In the genomic region with DNA sequence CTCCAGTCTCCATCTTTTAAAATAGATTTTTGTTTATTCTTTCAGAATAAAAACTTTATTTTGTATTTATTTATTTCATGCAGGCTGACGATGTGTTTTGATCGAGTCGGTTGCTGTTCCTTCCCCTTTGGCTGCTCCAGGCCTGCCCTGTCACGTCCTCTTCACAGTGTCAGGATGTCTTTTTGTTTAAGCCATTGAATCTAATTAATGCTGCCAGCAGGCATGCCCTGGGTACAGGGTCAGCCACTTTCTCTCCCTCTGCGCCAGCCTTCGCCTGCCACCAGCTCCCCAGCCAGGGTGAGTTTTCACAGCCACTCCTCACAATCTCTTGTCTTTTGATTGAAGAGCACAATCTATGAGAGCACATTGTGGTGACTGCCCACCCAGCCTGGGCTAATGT, we compare ENCODE assay signal across 15 mouse cellular contexts. TPM values are rescaled to one million over a fixed set of nuclear protein-coding genes. Genes with fewer than 3 reads are reported as not detected.
DNase-seq lines count a peak whose midpoint lies in the region; ATAC-seq lines count a peak whose summit lies in the region.
"Had no signal": no experiment of that assay in that cellular context is flagged by ENCODE, and none has a peak within 500 bp of the region (broad histone marks: within the 10 kb centered on the region; RNA-seq: fewer than 3 reads in every experiment).

No protein-coding gene starts in this region.

- no peak overlapping the region for H3K4me2 ChIP-seq in forebrain, embryonic 15.5 days (replicated peaks)
- no peak overlapping the region for H3K4me2 ChIP-seq in forebrain, embryonic 14.5 days (ENCODE audit: low read length)
- no peak overlapping the region for H3K4me2 ChIP-seq in hindbrain, embryonic 12.5 days (replicated peaks)
- H3K4me2 ChIP-seq in midbrain, embryonic 13.5 days (replicated peaks), result no peak overlapping the region
- H3K4me2 ChIP-seq: embryonic facial prominence, embryonic 12.5 days; heart, embryonic 12.5 days had no signal

- H3K9me3 ChIP-seq in forebrain, embryonic 15.5 days, result no peaks in the 10 kb centered on the region
- no peaks in the 10 kb centered on the region for H3K9me3 ChIP-seq in forebrain, embryonic 14.5 days (replicated peaks; ENCODE audit: control insufficient read depth, low read length)
- no peaks in the 10 kb centered on the region for H3K9me3 ChIP-seq in hindbrain, embryonic 12.5 days (replicated peaks)
- H3K9me3 ChIP-seq in hindbrain, embryonic 10.5 days, result no peaks in the 10 kb centered on the region
- H3K9me3 ChIP-seq in midbrain, embryonic 13.5 days, result no peaks in the 10 kb centered on the region
- H3K9me3 ChIP-seq in midbrain, embryonic 10.5 days (replicated peaks), result no peaks in the 10 kb centered on the region
- H3K9me3 ChIP-seq: embryonic facial prominence, embryonic 12.5 days; heart, embryonic 12.5 days had no signal

- H3K27me3 ChIP-seq in forebrain, embryonic 15.5 days, result no peaks in the 10 kb centered on the region
- no peaks in the 10 kb centered on the region for H3K27me3 ChIP-seq in forebrain, embryonic 14.5 days (replicated peaks; ENCODE audit: control insufficient read depth, insufficient read depth, low read length)
- H3K27me3 ChIP-seq in hindbrain, embryonic 12.5 days, result no peaks in the 10 kb centered on the region
- H3K27me3 ChIP-seq in hindbrain, embryonic 10.5 days (ENCODE audit: insufficient read depth, poor library complexity, severe bottlenecking), result no peaks in the 10 kb centered on the region
- H3K27me3 ChIP-seq in midbrain, embryonic 13.5 days, result no peaks in the 10 kb centered on the region
- H3K27me3 ChIP-seq in midbrain, embryonic 10.5 days (ENCODE audit: low read depth, poor library complexity, severe bottlenecking), result no peaks in the 10 kb centered on the region
- H3K27me3 ChIP-seq: embryonic facial prominence, embryonic 12.5 days; heart, embryonic 12.5 days had no signal

- H3K4me1 ChIP-seq in forebrain, embryonic 15.5 days, result no peaks in the 10 kb centered on the region
- H3K4me1 ChIP-seq in forebrain, embryonic 14.5 days (ENCODE audit: control insufficient read depth, insufficient read depth, low read length), result no peaks in the 10 kb centered on the region
- peaks cover 4% of the 10 kb centered on the region; the same call in 1 of the 2 replicates for H3K4me1 ChIP-seq in hindbrain, embryonic 12.5 days
- H3K4me1 ChIP-seq in hindbrain, embryonic 10.5 days (replicated peaks), result peaks cover 6% of the 10 kb centered on the region; the same call in 1 of the 2 replicates
- 0 out of 2 replicates have a peak, but pooled peaks cover 5% of the 10 kb centered on the region for H3K4me1 ChIP-seq in midbrain, embryonic 13.5 days (replicated peaks)
- no peaks in the 10 kb centered on the region for H3K4me1 ChIP-seq in midbrain, embryonic 10.5 days
- H3K4me1 ChIP-seq: embryonic facial prominence, embryonic 12.5 days; heart, embryonic 12.5 days had no signal

- no peak overlapping the region for H3K4me3 ChIP-seq in forebrain, embryonic 15.5 days
- H3K4me3 ChIP-seq in forebrain, embryonic 14.5 days (ENCODE audit: low read depth, low read length), result no peak overlapping the region
- H3K4me3 ChIP-seq in hindbrain, embryonic 12.5 days, result no peak overlapping the region
- no peak overlapping the region for H3K4me3 ChIP-seq in hindbrain, embryonic 10.5 days
- H3K4me3 ChIP-seq in midbrain, embryonic 13.5 days (replicated peaks), result no peak overlapping the region
- no peak overlapping the region for H3K4me3 ChIP-seq in midbrain, embryonic 10.5 days
- H3K4me3 ChIP-seq: embryonic facial prominence, embryonic 12.5 days; heart, embryonic 12.5 days had no signal

- no peaks in the 10 kb centered on the region for H3K36me3 ChIP-seq in forebrain, embryonic 15.5 days
- H3K36me3 ChIP-seq in forebrain, embryonic 14.5 days (ENCODE audit: control insufficient read depth, insufficient read depth, low read length), result no peaks in the 10 kb centered on the region
- no peaks in the 10 kb centered on the region for H3K36me3 ChIP-seq in hindbrain, embryonic 12.5 days
- no peaks in the 10 kb centered on the region for H3K36me3 ChIP-seq in hindbrain, embryonic 10.5 days
- no peaks in the 10 kb centered on the region for H3K36me3 ChIP-seq in midbrain, embryonic 13.5 days
- no peaks in the 10 kb centered on the region for H3K36me3 ChIP-seq in midbrain, embryonic 10.5 days
- H3K36me3 ChIP-seq: embryonic facial prominence, embryonic 12.5 days; heart, embryonic 12.5 days had no signal

- 0 out of 2 replicates have a peak, but pooled peaks have one; percentile 53 for ATAC-seq in forebrain, embryonic 15.5 days (replicated peaks)
- no peak for ATAC-seq in forebrain, embryonic 14.5 days
- ATAC-seq in hindbrain, embryonic 12.5 days (ENCODE audit: low FRiP score), result peak; percentile 40; the same call in 1 of the 2 replicates
- ATAC-seq in midbrain, embryonic 13.5 days, result peak; percentile 9; the same call in 1 of the 2 replicates
- 0 out of 2 replicates have a peak, but pooled peaks have one; percentile 46 for ATAC-seq in erythroid progenitor cell, adult 5-6 weeks (replicated peaks; ENCODE audit: low FRiP score, poor library complexity, severe bottlenecking)
- ATAC-seq: hindbrain, embryonic 16.5 days; inflammation-experienced regulatory T-cells, adult 6 months had no signal

- DNase-seq in forebrain, embryonic 14.5 days (ENCODE audit: low spot score), result no peak
- DNase-seq in hindbrain, embryonic 10.5 days (ENCODE audit: low spot score), result no peak
- no peak for DNase-seq in midbrain, embryonic 10.5 days (ENCODE audit: low spot score)
- DNase-seq: adrenal gland, postnatal 10 days; cerebellum, adult 11-12 months; cerebellum, adult 9-10 months; cerebellum, postnatal 25 days had no signal

- no peak overlapping the region for H3K9ac ChIP-seq in forebrain, embryonic 15.5 days (replicated peaks)
- no peak overlapping the region for H3K9ac ChIP-seq in forebrain, embryonic 14.5 days (ENCODE audit: low read length)
- H3K9ac ChIP-seq in hindbrain, embryonic 12.5 days, result no peak overlapping the region
- no peak overlapping the region for H3K9ac ChIP-seq in midbrain, embryonic 13.5 days (replicated peaks)
- H3K9ac ChIP-seq: embryonic facial prominence, embryonic 12.5 days; heart, embryonic 12.5 days had no signal

- WGBS in forebrain, embryonic 15.5 days, result 33% methylated on average over 6 of the region's 6 CpGs
- WGBS in forebrain, embryonic 14.5 days, result 37% methylated on average over 6 of the region's 6 CpGs
- WGBS in hindbrain, embryonic 12.5 days, result 58% methylated on average over 6 of the region's 6 CpGs
- 61% methylated on average over 6 of the region's 6 CpGs for WGBS in hindbrain, embryonic 10.5 days
- 44% methylated on average over 6 of the region's 6 CpGs for WGBS in midbrain, embryonic 13.5 days
- 72% methylated on average over 6 of the region's 6 CpGs for WGBS in midbrain, embryonic 10.5 days

- H3K27ac ChIP-seq in forebrain, embryonic 15.5 days (replicated peaks), result no peak overlapping the region
- H3K27ac ChIP-seq in forebrain, embryonic 14.5 days (ENCODE audit: low read depth, low read length), result no peak overlapping the region
- H3K27ac ChIP-seq in hindbrain, embryonic 12.5 days, result no peak overlapping the region
- no peak overlapping the region for H3K27ac ChIP-seq in hindbrain, embryonic 10.5 days
- H3K27ac ChIP-seq in midbrain, embryonic 13.5 days, result no peak overlapping the region
- no peak overlapping the region for H3K27ac ChIP-seq in midbrain, embryonic 10.5 days (replicated peaks)
- H3K27ac ChIP-seq: embryonic facial prominence, embryonic 12.5 days had no signal

RNA-seq across cellular contexts. Expression of a gene that starts 51.7 kb away (rescaled TPM):
- 2.2 TPM in 2 replicates for polyA plus RNA-seq in forebrain, embryonic 15.5 days (2015; fragmentation: Nextera tagmentation; extraction: Ambion mirVana)
- polyA plus RNA-seq in forebrain, embryonic 14.5 days (2014; fragmentation: Nextera tagmentation; extraction: Ambion mirVana), result 2.1 and 3.1 TPM in 2 replicates
- polyA plus RNA-seq in hindbrain, embryonic 12.5 days (2016; fragmentation: Nextera tagmentation; extraction: Ambion mirVana), result 2.4 and 3.6 TPM in 2 replicates
- polyA plus RNA-seq in hindbrain, embryonic 10.5 days (2016; fragmentation: Nextera tagmentation; extraction: Ambion mirVana), result 3.3 and 3.6 TPM in 2 replicates
- 1.5 and 2.1 TPM in 2 replicates for polyA plus RNA-seq in midbrain, embryonic 13.5 days (2015; fragmentation: Nextera tagmentation; extraction: Ambion mirVana)
- 3.4 and 3.5 TPM in 2 replicates for polyA plus RNA-seq in midbrain, embryonic 10.5 days (2016; fragmentation: Nextera tagmentation; extraction: Ambion mirVana)
- total RNA-seq in erythroid progenitor cell, adult 5-6 weeks (2015; ENCODE audit: low replicate concordance), result 37.3 and 42.2 TPM in 2 replicates
- 23.2 and 37.0 TPM in 2 replicates for total RNA-seq in erythroid progenitor cell, adult 5-6 weeks (2017; ENCODE audit: low replicate concordance)
